Mouse (Mus musculus): ENCODE results near the gene Gm10272. TPM values are rescaled to one million over a fixed set of nuclear protein-coding genes. Genes with fewer than 3 reads are reported as not detected.
"Not testable (repeated sequence)": the region's sequence is repeated elsewhere in the genome, so short reads cannot be mapped to it uniquely, and the experiment has no call there.

Gm10272 gene
- polyA plus RNA-seq, 1 experiment from 2014 or later = not detected

- Histone ChIP-seq H3K27me3 (no peaks in the 10 kb centered on the region), H3K9me3 (no peaks in the 10 kb centered on the region), H3K4me1 (replicated peaks) (no peaks in the 10 kb centered on the region), H3K4me2 (no peak overlapping the region), H3K36me3 (no peaks in the 10 kb centered on the region), H3K4me3 (replicated peaks) (no peak overlapping the region), H3K27ac (no peak overlapping the region), H3K9ac (replicated peaks) (no peak overlapping the region)
- 61% methylated on average over 4 of the region's 4 CpGs for WGBS
- no peak for ATAC-seq (ENCODE audit: insufficient number of reproducible peaks, insufficient read depth, low FRiP score, low TSS enrichment, low read depth)
Observed at GRCm38 (mm10) chr10:77728280-77728679, 21.9 kb downstream of the Gm10272 start.

GRCm38 (mm10) chr10:77729241-77729640, 22.8 kb downstream of the Gm10272 start:
- ATAC-seq (ENCODE audit: insufficient number of reproducible peaks, insufficient read depth, low FRiP score, low TSS enrichment, low read depth) = no peak
- Histone ChIP-seq H3K4me1 (replicated peaks) (no peaks in the 10 kb centered on the region), H3K9ac (replicated peaks) (no peak overlapping the region), H3K4me3 (replicated peaks) (no peak overlapping the region), H3K36me3 (no peaks in the 10 kb centered on the region), H3K9me3 (peaks cover 5% of the 10 kb centered on the region; the same call in 1 of the 2 replicates), H3K4me2 (no peak overlapping the region), H3K27ac (no peak overlapping the region), H3K27me3 (no peaks in the 10 kb centered on the region)
- WGBS = 55% methylated on average over 4 of the region's 4 CpGs

GRCm38 (mm10) chr10:77735928-77736327, 29.5 kb downstream of the Gm10272 start:
- Histone ChIP-seq H3K4me3 (replicated peaks) (no peak overlapping the region), H3K36me3 (no peaks in the 10 kb centered on the region), H3K27me3 (no peaks in the 10 kb centered on the region), H3K9ac (replicated peaks) (no peak overlapping the region), H3K4me2 (no peak overlapping the region), H3K4me1 (replicated peaks) (peaks cover 12% of the 10 kb centered on the region), H3K27ac (no peak overlapping the region), H3K9me3 (peaks cover 19% of the 10 kb centered on the region)
- ATAC-seq (ENCODE audit: insufficient number of reproducible peaks, insufficient read depth, low FRiP score, low TSS enrichment, low read depth) = no peak
- WGBS = 86% methylated on average over 1 of the region's 1 CpGs

- Histone ChIP-seq H3K4me2 (no peak overlapping the region), H3K27ac (no peak overlapping the region), H3K4me3 (replicated peaks) (no peak overlapping the region), H3K36me3 (no peaks in the 10 kb centered on the region), H3K4me1 (replicated peaks) (peaks cover 29% of the 10 kb centered on the region), H3K27me3 (no peaks in the 10 kb centered on the region), H3K9me3 (peaks cover 17% of the 10 kb centered on the region), H3K9ac (replicated peaks) (no peak overlapping the region)
- ATAC-seq (ENCODE audit: insufficient number of reproducible peaks, insufficient read depth, low FRiP score, low TSS enrichment, low read depth) = no peak
- 83% methylated on average over 4 of the region's 4 CpGs for WGBS
Observed at GRCm38 (mm10) chr10:77738929-77739328, 32.5 kb downstream of the Gm10272 start.

- not testable (repeated sequence) for H3K36me3 ChIP-seq; H3K27me3 ChIP-seq; H3K4me2 ChIP-seq; H3K9me3 ChIP-seq; H3K9ac ChIP-seq (replicated peaks); ATAC-seq (ENCODE audit: insufficient number of reproducible peaks, insufficient read depth, low FRiP score, low TSS enrichment, low read depth); H3K4me3 ChIP-seq (replicated peaks)
- Histone ChIP-seq H3K27ac (0 out of 2 replicates have a peak within 1 kb of the TSS, but pooled peaks have one; percentile 62), H3K4me1 (replicated peaks) (peaks cover 27% of the 10 kb centered on the region)
- WGBS = 49% methylated on average over 4 of the region's 5 CpGs
Observed at GRCm38 (mm10) chr10:77741924-77742688, 35.7 kb downstream of the Gm10272 start, which contains the start of gene Gm18596. Gm18596 (minus strand) TSS chr10:77742638.

GRCm38 (mm10) chr10:77750686-77751085, 44.3 kb downstream of the Gm10272 start:
- not testable (repeated sequence) for H3K4me2 ChIP-seq; H3K27ac ChIP-seq; H3K9ac ChIP-seq (replicated peaks); H3K27me3 ChIP-seq; ATAC-seq (ENCODE audit: insufficient number of reproducible peaks, insufficient read depth, low FRiP score, low TSS enrichment, low read depth); H3K36me3 ChIP-seq; H3K4me3 ChIP-seq (replicated peaks); H3K9me3 ChIP-seq
- 72% methylated on average over 1 of the region's 1 CpGs for WGBS
- H3K4me1 ChIP-seq (replicated peaks) = peaks cover 15% of the 10 kb centered on the region

GRCm38 (mm10) chr10:77751254-77751653, 44.8 kb downstream of the Gm10272 start, which contains the start of gene Gm9736:
Gm9736 (minus strand) TSS chr10:77751354.
- 38% methylated on average over 1 of the region's 1 CpGs for WGBS
- ATAC-seq (ENCODE audit: insufficient number of reproducible peaks, insufficient read depth, low FRiP score, low TSS enrichment, low read depth); H3K36me3 ChIP-seq; H3K27me3 ChIP-seq; H3K9me3 ChIP-seq; H3K4me2 ChIP-seq; H3K9ac ChIP-seq (replicated peaks); H3K4me3 ChIP-seq (replicated peaks); H3K27ac ChIP-seq: not testable (repeated sequence)
- peaks cover 15% of the 10 kb centered on the region for H3K4me1 ChIP-seq (replicated peaks)

- 68% methylated on average over 3 of the region's 3 CpGs for WGBS
- not testable (repeated sequence) for H3K36me3 ChIP-seq; H3K4me3 ChIP-seq (replicated peaks); H3K27ac ChIP-seq; ATAC-seq (ENCODE audit: insufficient number of reproducible peaks, insufficient read depth, low FRiP score, low TSS enrichment, low read depth); H3K9me3 ChIP-seq; H3K27me3 ChIP-seq; H3K4me2 ChIP-seq; H3K9ac ChIP-seq (replicated peaks)
- H3K4me1 ChIP-seq (replicated peaks) = peaks cover 15% of the 10 kb centered on the region
Observed at GRCm38 (mm10) chr10:77752312-77752711, 45.9 kb downstream of the Gm10272 start.

GRCm38 (mm10) chr10:77753448-77753847, 47.0 kb downstream of the Gm10272 start:
- Histone ChIP-seq H3K27ac (no peak overlapping the region), H3K4me3 (replicated peaks) (no peak overlapping the region), H3K9ac (replicated peaks) (no peak overlapping the region), H3K36me3 (no peaks in the 10 kb centered on the region), H3K4me1 (replicated peaks) (peaks cover 15% of the 10 kb centered on the region), H3K9me3 (0 out of 2 replicates have a peak, but pooled peaks cover 4% of the 10 kb centered on the region), H3K27me3 (no peaks in the 10 kb centered on the region), H3K4me2 (no peak overlapping the region)
- no peak for ATAC-seq (ENCODE audit: insufficient number of reproducible peaks, insufficient read depth, low FRiP score, low TSS enrichment, low read depth)

Other genes with a start within 250 kb of the Gm10272 start
- 46.7 and 46.9 TPM in 2 replicates for gene Fam207a, start 190.8 kb upstream of the Gm10272 start, polyA plus RNA-seq (2016; fragmentation: Nextera tagmentation; extraction: Ambion mirVana)
- 0.98 and 1.0 TPM in 2 replicates for gene Itgb2, start 176.4 kb upstream of the Gm10272 start, polyA plus RNA-seq (2016; fragmentation: Nextera tagmentation; extraction: Ambion mirVana)
- gene Pttg1ip, start 124.9 kb upstream of the Gm10272 start, polyA plus RNA-seq (2016; fragmentation: Nextera tagmentation; extraction: Ambion mirVana) = 83.6 and 84.0 TPM in 2 replicates
- 345 and 359 TPM in 2 replicates for gene Sumo3, start 100.5 kb upstream of the Gm10272 start, polyA plus RNA-seq (2016; fragmentation: Nextera tagmentation; extraction: Ambion mirVana)
- gene Gm49325, start 100.4 kb upstream of the Gm10272 start, polyA plus RNA-seq (2016; fragmentation: Nextera tagmentation; extraction: Ambion mirVana) = 9.7 and 12.0 TPM in 2 replicates
- gene Ube2g2, start 84.4 kb upstream of the Gm10272 start, polyA plus RNA-seq (2016; fragmentation: Nextera tagmentation; extraction: Ambion mirVana) = 75.4 and 79.3 TPM in 2 replicates
- 0.50 and 1.3 TPM in 2 replicates for gene Tspear, start 20.1 kb upstream of the Gm10272 start, polyA plus RNA-seq (2016; fragmentation: Nextera tagmentation; extraction: Ambion mirVana)
- gene Gm19402, start 15.9 kb upstream of the Gm10272 start, polyA plus RNA-seq (2016; fragmentation: Nextera tagmentation; extraction: Ambion mirVana) = not detected in 2 replicates
- gene Gm9508, start 9.4 kb upstream of the Gm10272 start, polyA plus RNA-seq (2016; fragmentation: Nextera tagmentation; extraction: Ambion mirVana) = not detected in 2 replicates
- not detected in 2 replicates for gene Gm10024, start 4.8 kb downstream of the Gm10272 start, polyA plus RNA-seq (2016; fragmentation: Nextera tagmentation; extraction: Ambion mirVana)
- gene Gm10142, start 9.2 kb downstream of the Gm10272 start, polyA plus RNA-seq (2016; fragmentation: Nextera tagmentation; extraction: Ambion mirVana) = not detected in 2 replicates
- not detected in 2 replicates for gene Krtap12-1, start 14.0 kb downstream of the Gm10272 start, polyA plus RNA-seq (2016; fragmentation: Nextera tagmentation; extraction: Ambion mirVana)
- gene Gm10100, start 19.9 kb downstream of the Gm10272 start, polyA plus RNA-seq (2016; fragmentation: Nextera tagmentation; extraction: Ambion mirVana) = not detected in 2 replicates
- not detected in 2 replicates for gene Gm18596, start 36.0 kb downstream of the Gm10272 start, polyA plus RNA-seq (2016; fragmentation: Nextera tagmentation; extraction: Ambion mirVana)
- gene Gm9736, start 44.7 kb downstream of the Gm10272 start, polyA plus RNA-seq (2016; fragmentation: Nextera tagmentation; extraction: Ambion mirVana) = not detected in 2 replicates
- gene Gm3233, start 53.1 kb downstream of the Gm10272 start, polyA plus RNA-seq (2016; fragmentation: Nextera tagmentation; extraction: Ambion mirVana) = not detected in 2 replicates
- gene Gm3238, start 64.7 kb downstream of the Gm10272 start, polyA plus RNA-seq (2016; fragmentation: Nextera tagmentation; extraction: Ambion mirVana) = not detected in 2 replicates
- not detected in 2 replicates for gene Gm7138, start 70.3 kb downstream of the Gm10272 start, polyA plus RNA-seq (2016; fragmentation: Nextera tagmentation; extraction: Ambion mirVana)
- gene Gm3250, start 75.9 kb downstream of the Gm10272 start, polyA plus RNA-seq (2016; fragmentation: Nextera tagmentation; extraction: Ambion mirVana) = not detected in 2 replicates
- gene Gm7137, start 81.6 kb downstream of the Gm10272 start, polyA plus RNA-seq (2016; fragmentation: Nextera tagmentation; extraction: Ambion mirVana) = not detected in 2 replicates
- gene Gm9639, start 88.5 kb downstream of the Gm10272 start, polyA plus RNA-seq (2016; fragmentation: Nextera tagmentation; extraction: Ambion mirVana) = not detected in 2 replicates
- gene Gm19668, start 92.5 kb downstream of the Gm10272 start, polyA plus RNA-seq (2016; fragmentation: Nextera tagmentation; extraction: Ambion mirVana) = not detected in 2 replicates
- not detected in 2 replicates for gene Gm9507, start 105.2 kb downstream of the Gm10272 start, polyA plus RNA-seq (2016; fragmentation: Nextera tagmentation; extraction: Ambion mirVana)
- not detected in 2 replicates for gene Gm2696, start 108.1 kb downstream of the Gm10272 start, polyA plus RNA-seq (2016; fragmentation: Nextera tagmentation; extraction: Ambion mirVana)
- gene Krtap10-4, start 120.5 kb downstream of the Gm10272 start, polyA plus RNA-seq (2016; fragmentation: Nextera tagmentation; extraction: Ambion mirVana) = not detected in 2 replicates
- gene Krtap10-10, start 129.3 kb downstream of the Gm10272 start, polyA plus RNA-seq (2016; fragmentation: Nextera tagmentation; extraction: Ambion mirVana) = not detected in 2 replicates
- not detected in 2 replicates for gene Gm36176, start 140.2 kb downstream of the Gm10272 start, polyA plus RNA-seq (2016; fragmentation: Nextera tagmentation; extraction: Ambion mirVana)
- gene Gm10318, start 146.2 kb downstream of the Gm10272 start, polyA plus RNA-seq (2016; fragmentation: Nextera tagmentation; extraction: Ambion mirVana) = not detected in 2 replicates
- gene Gm3285, start 155.3 kb downstream of the Gm10272 start, polyA plus RNA-seq (2016; fragmentation: Nextera tagmentation; extraction: Ambion mirVana) = not detected in 2 replicates
- gene Lrrc3, start 195.9 kb downstream of the Gm10272 start, polyA plus RNA-seq (2016; fragmentation: Nextera tagmentation; extraction: Ambion mirVana) = 3.1 and 3.4 TPM in 2 replicates